Mouse (Mus musculus) large intestine, adult 2 months (tissue): ENCODE results near the gene Lrmda. TPM values are rescaled to one million over a fixed set of nuclear protein-coding genes. Genes with fewer than 3 reads are reported as not detected.
"Not testable (repeated sequence)": the region's sequence is repeated elsewhere in the genome, so short reads cannot be mapped to it uniquely, and the experiment has no call there.

ENCODE experiments used
- DNase-seq: peaks from one replicate; pipeline ENCODE4 v3.0.0-alpha.2; 2012; ENCODE audit warnings: low read depth, low spot score
- WGBS: fragments of 180-500 bp; shearing (Covaris S2); methylation state at CpG from one replicate; pipeline ENCODE4 v1.1.7; 2018; 5-methylcytosine and 5-hydroxymethylcytosine counted together
- polyA plus RNA-seq: library from polyadenylated mRNA; depleted of rRNA; stranded (reverse); fragments of >200 nt; gene quantifications from 2 replicates; pipeline ENCODE4 v1.2.3, GENCODE M21; 2012

The Lrmda gene
- polyA plus RNA-seq, 1 experiment, result 0.12 TPM

- DNase-seq, result no peak
- 45% methylated on average over 7 of the region's 7 CpGs for WGBS
Measured at GRCm38 (mm10) chr14:22760241-22761039, 740.9 kb downstream of the Lrmda start.

- DNase-seq, result no peak
- 85% methylated on average over 2 of the region's 2 CpGs for WGBS
Measured at GRCm38 (mm10) chr14:22781709-22782108, 762.2 kb downstream of the Lrmda start.

- no peak for DNase-seq
- WGBS, result 46% methylated on average over 2 of the region's 2 CpGs
Measured at GRCm38 (mm10) chr14:22782365-22782764, 762.9 kb downstream of the Lrmda start.

- WGBS, result 12% methylated on average over 15 of the region's 15 CpGs
- DNase-seq, result no peak
Measured at GRCm38 (mm10) chr14:22783211-22784161, 764.0 kb downstream of the Lrmda start.

DNA sequence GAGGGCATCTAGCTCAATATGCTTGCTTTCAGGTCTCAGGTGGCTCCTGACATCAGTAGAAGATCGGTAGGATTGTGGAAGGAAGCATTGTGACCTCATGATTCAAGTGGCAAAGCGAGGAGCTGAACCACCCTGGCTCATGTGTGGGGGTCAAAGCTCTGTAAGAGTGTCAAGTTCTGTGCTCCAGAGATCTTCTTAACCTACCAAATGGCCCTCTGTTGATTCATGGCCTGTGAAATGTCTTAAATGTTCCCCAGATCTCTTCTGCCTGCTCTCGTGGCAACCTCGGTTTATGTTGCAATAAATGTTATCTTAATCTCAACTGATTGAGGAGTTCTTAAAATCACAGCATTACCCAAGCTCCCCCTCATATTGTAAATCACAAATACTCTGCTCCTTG lies 780.5 kb downstream of the Lrmda start:
- no peak for DNase-seq
- WGBS, result 58% methylated on average over 4 of the region's 4 CpGs

DNA sequence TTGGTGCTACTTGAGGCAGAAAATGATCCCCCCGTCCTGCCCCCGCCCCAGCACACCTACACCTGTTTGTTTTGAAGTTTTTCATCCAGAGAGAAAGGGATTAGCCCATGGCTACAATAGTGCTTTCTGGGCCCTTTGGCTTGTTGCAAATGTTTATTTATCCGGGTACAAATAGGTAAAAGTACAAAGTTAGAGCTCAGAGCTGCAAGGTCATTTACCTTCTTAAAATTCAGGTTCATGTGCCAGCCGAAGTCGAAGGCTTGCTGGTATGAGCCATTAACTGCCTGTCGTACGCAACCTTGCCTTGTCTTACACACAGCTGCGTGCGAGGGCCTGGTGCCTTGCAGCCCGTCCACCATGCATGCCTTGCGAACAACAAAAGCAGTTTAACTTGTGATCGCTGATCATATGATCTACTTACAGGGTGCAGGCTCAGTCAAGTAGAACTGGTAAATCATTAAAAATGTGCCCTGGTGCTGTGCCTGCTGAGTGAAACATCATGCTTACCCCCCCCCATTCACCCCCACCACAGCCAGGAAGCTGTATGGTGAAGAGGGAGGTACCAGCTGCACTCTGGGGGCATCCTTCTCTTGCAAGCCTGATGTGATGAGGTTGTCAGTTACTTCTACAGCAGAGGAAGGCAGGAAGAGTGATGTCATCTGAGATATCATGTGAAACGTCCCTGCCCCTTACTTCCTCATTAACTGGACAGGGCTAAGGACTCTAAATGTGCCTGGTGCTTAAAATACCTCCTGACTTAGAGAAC lies 781.5 kb downstream of the Lrmda start:
- 63% methylated on average over 13 of the region's 13 CpGs for WGBS
- DNase-seq, result no peak

DNA sequence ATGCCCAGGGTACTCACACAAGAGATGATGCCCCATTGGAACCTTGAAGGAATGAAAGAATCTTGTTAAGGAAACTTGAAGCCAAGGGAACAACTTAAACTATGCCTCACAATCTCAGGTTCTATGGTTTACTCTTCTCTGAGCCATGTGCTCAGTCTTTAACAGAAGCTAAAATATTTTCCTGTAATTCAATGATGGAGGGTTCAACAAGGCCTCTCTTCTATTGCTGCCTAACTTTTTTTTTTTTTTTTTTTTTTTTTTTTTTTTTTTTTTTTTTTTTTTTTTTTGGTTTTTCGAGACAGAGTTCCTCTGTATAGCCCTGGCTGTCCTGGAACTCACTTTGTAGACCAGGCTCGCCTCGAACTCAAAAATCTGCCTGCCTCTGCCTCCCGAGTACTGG lies 782.2 kb downstream of the Lrmda start:
- 73% methylated on average over 4 of the region's 4 CpGs for WGBS

GRCm38 (mm10) chr14:22807324-22807723 lies 787.8 kb downstream of the Lrmda start:
- no peak for DNase-seq
- WGBS, result 45% methylated on average over 3 of the region's 3 CpGs

More for the DNA sequence above, 782.2 kb downstream of the Lrmda start:
- not testable (repeated sequence) for DNase-seq

DNA sequence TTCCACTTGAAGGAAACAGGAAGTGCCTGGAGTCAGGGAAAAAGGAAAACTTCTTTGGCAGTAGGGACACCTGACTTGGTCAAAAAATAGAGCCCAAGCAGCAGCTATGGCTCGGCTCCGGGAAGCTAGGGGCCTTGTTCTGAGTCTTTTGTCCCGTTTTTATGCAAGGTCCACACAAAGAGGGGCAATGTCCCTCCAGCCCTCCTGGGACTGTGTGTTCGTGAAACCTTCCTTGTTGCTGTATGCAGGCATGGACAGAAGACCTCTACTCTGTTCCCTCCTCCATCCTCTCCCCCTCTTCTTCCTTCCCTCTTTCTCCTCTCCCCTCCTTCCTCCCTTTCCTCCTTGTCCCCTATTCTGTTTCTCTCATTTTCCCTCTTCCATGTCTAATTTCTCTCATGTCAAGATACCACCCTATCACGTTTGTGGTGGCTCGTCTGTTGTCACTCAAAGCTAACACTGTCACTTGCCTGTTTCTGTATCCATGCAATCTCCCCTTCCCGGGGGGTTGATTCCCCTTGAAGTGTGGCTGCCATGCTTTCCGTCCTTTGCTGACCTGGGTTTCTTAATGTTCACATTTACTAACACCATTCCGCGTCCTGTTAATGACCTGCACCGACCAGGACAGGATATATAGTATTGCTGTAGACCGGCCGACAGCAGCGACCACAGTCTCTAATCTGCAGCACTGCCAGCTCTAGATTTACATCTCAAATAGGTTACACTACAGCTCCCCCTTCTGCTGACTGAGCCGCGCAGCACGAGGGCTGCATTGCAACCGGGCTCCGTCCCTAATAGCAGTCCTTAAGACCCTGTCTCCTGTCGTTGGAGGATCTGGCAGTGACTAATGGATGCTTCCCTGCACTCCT lies 788.4 kb downstream of the Lrmda start:
- DNase-seq, result no peak
- WGBS, result 7% methylated on average over 20 of the region's 20 CpGs

DNA sequence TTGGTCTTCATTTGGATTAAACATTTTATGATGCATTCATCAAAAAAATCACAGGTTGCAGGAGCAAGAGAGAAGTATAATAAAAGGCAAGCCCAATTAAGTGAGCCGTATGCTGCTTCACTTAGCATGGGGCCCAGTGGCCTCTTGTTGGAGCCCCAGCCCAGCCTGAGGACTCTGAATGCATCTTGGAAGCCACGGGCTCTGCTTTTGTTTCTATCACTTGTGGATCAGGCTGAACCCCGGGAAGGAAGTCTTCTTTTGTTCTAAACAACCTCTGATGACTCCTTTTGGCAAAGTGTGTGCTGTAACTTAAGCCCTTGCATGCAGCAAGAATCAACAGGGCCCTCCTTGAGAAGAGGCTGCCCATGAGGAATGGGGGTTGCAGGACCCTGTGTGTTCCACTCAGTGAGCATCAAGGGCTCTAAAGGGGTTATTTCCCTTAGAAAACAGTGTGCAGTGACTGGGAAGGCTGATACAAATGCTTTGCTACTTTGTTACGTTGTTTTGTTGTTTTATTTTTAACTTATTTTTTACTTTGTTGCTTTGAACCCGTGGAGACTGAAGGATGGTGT lies 789.2 kb downstream of the Lrmda start:
- 42% methylated on average over 5 of the region's 5 CpGs for WGBS

DNA sequence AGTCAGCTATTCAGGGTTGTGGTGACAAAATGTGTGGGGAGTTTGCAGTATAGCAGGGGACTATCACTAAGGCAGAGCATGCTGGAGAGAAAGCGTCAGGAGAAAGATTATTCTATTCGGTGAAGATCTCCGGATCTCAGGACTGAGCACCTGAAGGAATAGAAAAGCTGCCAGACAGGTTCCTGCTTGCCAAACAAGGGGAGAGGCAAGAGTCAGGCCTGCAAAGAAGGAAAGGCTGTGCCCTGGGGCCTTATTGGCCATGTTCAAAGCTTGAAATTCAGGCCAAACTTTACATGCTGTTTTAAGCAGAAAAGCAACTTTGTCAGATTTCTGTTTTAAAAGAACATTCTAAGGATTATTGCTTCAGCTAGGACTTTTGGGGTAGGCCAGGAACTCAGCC lies 789.7 kb downstream of the Lrmda start:
- no peak for DNase-seq
- 58% methylated on average over 3 of the region's 3 CpGs for WGBS

More for the DNA sequence above, 789.2 kb downstream of the Lrmda start:
- DNase-seq, result no peak

DNA sequence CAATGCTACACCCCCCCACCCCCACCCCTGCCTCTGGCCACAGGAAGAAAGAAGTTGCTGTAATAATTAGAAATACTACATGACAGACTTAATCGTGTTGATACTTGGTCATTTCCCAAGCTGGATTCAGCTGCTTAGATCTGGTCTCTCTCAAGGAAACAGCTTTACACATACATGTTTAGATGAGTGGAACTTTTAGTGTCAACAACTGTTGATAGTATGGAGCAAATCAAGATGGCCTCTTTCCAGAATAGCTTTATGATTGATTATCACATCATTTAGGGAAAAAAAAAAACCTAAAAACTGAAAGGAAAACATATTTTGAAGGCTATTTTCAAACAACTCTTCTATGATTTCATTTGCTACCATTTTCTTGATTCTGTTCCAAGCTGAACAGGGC lies 791.0 kb downstream of the Lrmda start:
- 47% methylated on average over 1 of the region's 1 CpGs for WGBS

DNA sequence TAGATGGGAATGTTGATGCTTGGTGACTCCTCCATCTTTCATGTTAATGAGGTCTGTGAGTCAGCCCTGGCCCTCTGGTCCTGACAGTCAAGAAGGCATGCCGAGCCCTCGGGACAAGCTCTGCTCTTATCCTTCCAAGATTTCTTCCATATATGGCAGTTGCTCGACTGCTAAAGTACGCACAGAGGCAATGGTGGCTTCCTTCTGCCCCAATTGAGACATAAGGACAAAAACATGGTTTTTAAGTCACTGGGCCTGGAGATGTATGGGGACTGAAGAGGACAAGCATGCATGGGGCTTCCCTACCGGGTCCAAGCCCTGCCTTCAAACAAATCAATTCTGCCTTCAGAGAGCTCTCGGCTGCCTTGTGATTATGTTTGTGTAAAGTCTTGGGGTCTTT lies 793.3 kb downstream of the Lrmda start:
- WGBS, result 68% methylated on average over 6 of the region's 6 CpGs
- DNase-seq, result no peak

More for the DNA sequence above, 791.0 kb downstream of the Lrmda start:
- DNase-seq, result no peak

- no peak for DNase-seq
- WGBS, result 37% methylated on average over 7 of the region's 7 CpGs
Measured at GRCm38 (mm10) chr14:22813389-22813788, 793.9 kb downstream of the Lrmda start.

GRCm38 (mm10) chr14:22814811-22815345 lies 795.4 kb downstream of the Lrmda start:
- DNase-seq, result no peak
- WGBS, result 52% methylated on average over 9 of the region's 9 CpGs

DNA sequence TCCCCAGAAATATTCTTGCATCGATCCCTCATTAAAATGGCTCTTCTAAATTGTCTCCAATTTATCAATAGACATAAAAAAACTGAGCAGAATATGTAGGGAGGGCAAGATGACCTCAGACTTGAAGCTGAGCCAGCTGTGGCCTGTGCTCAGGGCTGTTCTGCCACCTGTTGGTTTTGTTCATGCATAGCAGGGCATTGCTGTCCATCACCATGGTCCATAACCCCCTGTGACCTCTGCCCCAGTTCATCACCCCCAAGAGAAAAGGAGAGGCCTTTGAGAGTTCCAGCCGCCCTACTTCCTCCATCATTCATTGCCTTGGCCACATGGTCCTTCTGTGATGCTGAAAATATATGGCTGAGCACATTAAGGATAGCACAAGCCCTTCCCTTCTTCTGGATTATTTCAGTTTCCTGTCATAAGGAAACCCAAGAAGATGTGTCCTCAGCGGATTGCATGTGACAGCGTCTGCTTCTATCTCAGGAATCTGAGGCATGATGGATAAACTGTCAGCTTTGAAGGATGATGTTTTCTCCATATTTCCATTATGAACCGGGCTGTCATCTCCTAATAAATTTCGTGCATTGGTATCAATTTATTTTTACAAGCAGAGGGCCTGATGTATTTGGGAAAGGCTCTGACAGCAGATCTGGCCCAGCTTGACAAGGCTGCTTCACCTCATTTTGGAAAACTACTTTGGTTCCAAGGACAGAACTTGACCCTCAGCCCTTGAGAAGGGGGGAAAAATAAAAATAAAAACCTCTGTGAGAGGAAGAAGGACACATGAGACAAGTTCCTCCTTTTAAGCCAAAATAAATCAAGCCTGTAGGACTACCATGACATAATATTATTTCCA lies 798.1 kb downstream of the Lrmda start:
- DNase-seq, result no peak
- 77% methylated on average over 6 of the region's 6 CpGs for WGBS

DNA sequence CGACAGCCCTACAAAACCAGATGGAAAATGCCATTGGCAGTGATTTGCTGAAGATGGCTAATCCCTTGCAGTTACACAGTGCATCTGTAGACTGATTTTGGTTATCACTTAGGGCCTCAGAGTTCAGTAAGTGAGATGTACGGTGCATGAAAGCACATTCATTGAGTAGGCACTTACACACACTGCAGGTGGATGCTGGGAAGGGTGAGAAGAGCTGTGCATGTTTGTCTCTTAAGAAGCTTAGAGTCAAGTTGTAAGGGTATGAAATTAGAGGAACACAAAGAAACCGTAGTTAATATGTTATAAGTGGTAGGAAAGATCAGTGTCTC lies 798.7 kb downstream of the Lrmda start:
- DNase-seq, result no peak
- WGBS, result 76% methylated on average over 3 of the region's 3 CpGs

DNA sequence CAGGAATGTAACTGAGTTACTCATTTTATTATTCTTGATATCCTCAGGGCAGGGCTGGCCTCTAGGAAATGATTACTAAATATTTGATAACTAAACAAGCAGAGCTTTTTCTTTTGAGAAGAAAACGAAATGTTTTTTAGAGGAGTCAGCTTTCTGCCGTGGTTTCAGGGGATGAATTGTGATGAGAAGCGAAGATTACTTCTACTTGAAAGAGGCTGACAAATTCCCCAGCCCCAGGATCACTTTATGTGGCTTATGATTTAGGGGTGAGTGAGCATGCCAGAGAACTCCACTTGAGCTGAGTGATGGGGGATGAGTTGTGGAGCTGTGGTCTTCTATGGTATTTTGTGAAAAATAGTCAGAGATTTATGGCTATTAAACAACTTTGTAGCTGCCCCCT lies 803.4 kb downstream of the Lrmda start:
- no peak for DNase-seq
- 42% methylated on average over 3 of the region's 3 CpGs for WGBS
